Mouse (Mus musculus) neural tube, embryonic 15.5 days (tissue): ENCODE results near the gene Usp22. TPM values are rescaled to one million over a fixed set of nuclear protein-coding genes. Genes with fewer than 3 reads are reported as not detected.

ENCODE experiments used
- ATAC-seq: fragments of 200-750 bp; cut with Nextera tagmentation; 2 replicates; pipeline ENCODE4 v1.8.0; 2017; ENCODE audit warnings: mild to moderate bottlenecking, moderate TSS enrichment, moderate library complexity; ENCODE audit not compliant: low FRiP score
- H3K27ac ChIP-seq: fragments of 300-500 bp; sonication (generic); replicated peaks from 2 replicates; pipeline ENCODE4 v1.5.1; 2015; ENCODE audit warnings: mild to moderate bottlenecking, inconsistent platforms
- H3K27me3 ChIP-seq: fragments of 300-500 bp; sonication (generic); replicated peaks from 2 replicates; pipeline ENCODE4 v1.6.1; 2015; ENCODE audit warnings: inconsistent platforms
- H3K36me3 ChIP-seq: fragments of 300-500 bp; sonication (generic); 2 replicates; pipeline ENCODE4 v1.6.1; 2015; ENCODE audit warnings: inconsistent platforms
- H3K4me1 ChIP-seq: fragments of 300-500 bp; sonication (generic); 2 replicates; pipeline ENCODE4 v1.6.1; 2015; ENCODE audit warnings: inconsistent platforms
- H3K4me2 ChIP-seq: fragments of 300-500 bp; sonication (generic); 2 replicates; pipeline ENCODE4 v1.6.1; 2015; ENCODE audit warnings: inconsistent platforms, mild to moderate bottlenecking, moderate library complexity
- H3K4me3 ChIP-seq: fragments of 300-500 bp; sonication (generic); replicated peaks from 2 replicates; pipeline ENCODE4 v1.5.1; 2015; ENCODE audit warnings: mild to moderate bottlenecking, inconsistent platforms
- H3K9ac ChIP-seq: fragments of 300-500 bp; sonication (generic); replicated peaks from 2 replicates; pipeline ENCODE4 v1.6.1; 2015; ENCODE audit warnings: mild to moderate bottlenecking, inconsistent platforms
- H3K9me3 ChIP-seq: fragments of 300-500 bp; sonication (generic); replicated peaks from 2 replicates; pipeline ENCODE4 v1.6.1; 2016; ENCODE audit warnings: inconsistent platforms
- WGBS: fragments of 180-500 bp; shearing (Covaris S2); methylation state at CpG from one replicate; pipeline ENCODE4 v1.1.7; 2015; ENCODE audit warnings: mixed read lengths; 5-methylcytosine and 5-hydroxymethylcytosine counted together
- polyA plus RNA-seq: library from polyadenylated mRNA; unstranded; fragments of >200 nt; fragmentation: Nextera tagmentation; extraction: Ambion mirVana; gene quantifications from 2 replicates; pipeline ENCODE4 v1.2.1, GENCODE M21; 2015

Usp22 gene
- polyA plus RNA-seq, 1 experiment from 2014 or later: 358 TPM

GRCm38 (mm10) chr11:61159796-61160732, 14.8 kb downstream of the Usp22 start:
- Histone ChIP-seq H3K4me2 (no peak overlapping the region), H3K36me3 (peaks cover 99% of the 10 kb centered on the region), H3K27me3 (no peaks in the 10 kb centered on the region), H3K9me3 (no peaks in the 10 kb centered on the region), H3K4me3 (no peak overlapping the region), H3K27ac (no peak overlapping the region), H3K9ac (no peak overlapping the region), H3K4me1 (no peaks in the 10 kb centered on the region)
- WGBS: 66% methylated on average over 11 of the region's 11 CpGs
- no peak for ATAC-seq

GRCm38 (mm10) chr11:61158141-61158540, 16.7 kb downstream of the Usp22 start:
- H3K27ac ChIP-seq: 0 out of 2 replicates have a peak overlapping the region, but pooled peaks have one; percentile 28
- H3K4me3 ChIP-seq: no peak overlapping the region
- no peak for ATAC-seq
- no peaks in the 10 kb centered on the region for H3K27me3 ChIP-seq
- no peaks in the 10 kb centered on the region for H3K9me3 ChIP-seq
- peaks cover 99% of the 10 kb centered on the region for H3K36me3 ChIP-seq
- 67% methylated on average over 3 of the region's 3 CpGs for WGBS
- H3K9ac ChIP-seq: no peak overlapping the region
- no peak overlapping the region for H3K4me2 ChIP-seq
- H3K4me1 ChIP-seq: no peaks in the 10 kb centered on the region

GRCm38 (mm10) chr11:61155727-61156126, 19.1 kb downstream of the Usp22 start:
- H3K4me3 ChIP-seq: no peak overlapping the region
- H3K36me3 ChIP-seq: peaks cover 93% of the 10 kb centered on the region
- no peaks in the 10 kb centered on the region for H3K9me3 ChIP-seq
- 92% methylated on average over 2 of the region's 2 CpGs for WGBS
- H3K4me1 ChIP-seq: no peaks in the 10 kb centered on the region
- H3K27me3 ChIP-seq: no peaks in the 10 kb centered on the region
- H3K9ac ChIP-seq: no peak overlapping the region
- ATAC-seq: no peak
- H3K4me2 ChIP-seq: no peak overlapping the region
- H3K27ac ChIP-seq: no peak overlapping the region

- H3K36me3 ChIP-seq: peaks cover 41% of the 10 kb centered on the region
- peaks cover 15% of the 10 kb centered on the region; the same call in 1 of the 2 replicates for H3K27me3 ChIP-seq
- no peak overlapping the region for H3K27ac ChIP-seq
- no peaks in the 10 kb centered on the region for H3K9me3 ChIP-seq
- no peak overlapping the region for H3K4me2 ChIP-seq
- H3K9ac ChIP-seq: no peak overlapping the region
- 77% methylated on average over 6 of the region's 6 CpGs for WGBS
- peaks cover 15% of the 10 kb centered on the region for H3K4me1 ChIP-seq
- no peak for ATAC-seq
- no peak overlapping the region for H3K4me3 ChIP-seq
Observed at GRCm38 (mm10) chr11:61150233-61151001, 24.4 kb downstream of the Usp22 start.

GRCm38 (mm10) chr11:61147300-61147683, 27.6 kb downstream of the Usp22 start:
- H3K9ac ChIP-seq: peak overlapping the region; percentile 51
- 5% methylated on average over 31 of the region's 32 CpGs for WGBS
- peaks cover 15% of the 10 kb centered on the region for H3K4me1 ChIP-seq
- no peaks in the 10 kb centered on the region for H3K9me3 ChIP-seq
- H3K4me3 ChIP-seq: peak overlapping the region; percentile 43
- H3K36me3 ChIP-seq: peaks cover 10% of the 10 kb centered on the region
- ATAC-seq: peak; percentile 70
- no peak overlapping the region for H3K27ac ChIP-seq
- peak overlapping the region; percentile 82 for H3K4me2 ChIP-seq
- H3K27me3 ChIP-seq: peaks cover 15% of the 10 kb centered on the region; the same call in 1 of the 2 replicates

- peak overlapping the region; percentile 51 for H3K9ac ChIP-seq
- peaks cover 5% of the 10 kb centered on the region for H3K36me3 ChIP-seq
- peak; percentile 28; the same call in 1 of the 2 replicates for ATAC-seq
- peak overlapping the region; percentile 43 for H3K4me3 ChIP-seq
- peaks cover 15% of the 10 kb centered on the region for H3K4me1 ChIP-seq
- 18% methylated on average over 19 of the region's 20 CpGs for WGBS
- H3K4me2 ChIP-seq: peak overlapping the region; percentile 82
- no peaks in the 10 kb centered on the region for H3K9me3 ChIP-seq
- H3K27ac ChIP-seq: no peak overlapping the region
- peaks cover 15% of the 10 kb centered on the region; the same call in 1 of the 2 replicates for H3K27me3 ChIP-seq
Observed at GRCm38 (mm10) chr11:61146645-61147299, 28.1 kb downstream of the Usp22 start.

- WGBS: 57% methylated on average over 8 of the region's 8 CpGs
Observed at GRCm38 (mm10) chr11:61145551-61145950, 29.3 kb downstream of the Usp22 start.

GRCm38 (mm10) chr11:61143564-61144469, 31.0 kb downstream of the Usp22 start:
- no peak overlapping the region for H3K4me2 ChIP-seq
- peaks cover 15% of the 10 kb centered on the region; the same call in 1 of the 2 replicates for H3K27me3 ChIP-seq
- no peak overlapping the region for H3K9ac ChIP-seq
- WGBS: 72% methylated on average over 7 of the region's 7 CpGs
- H3K27ac ChIP-seq: no peak overlapping the region
- no peaks in the 10 kb centered on the region for H3K36me3 ChIP-seq
- H3K4me1 ChIP-seq: peaks cover 15% of the 10 kb centered on the region
- ATAC-seq: no peak
- no peak overlapping the region for H3K4me3 ChIP-seq
- H3K9me3 ChIP-seq: no peaks in the 10 kb centered on the region

More at GRCm38 (mm10) chr11:61145551-61145950, 29.3 kb downstream of the Usp22 start:
- Histone ChIP-seq H3K27ac (no peak overlapping the region), H3K4me3 (no peak overlapping the region), H3K27me3 (peaks cover 15% of the 10 kb centered on the region; the same call in 1 of the 2 replicates), H3K4me2 (no peak overlapping the region), H3K36me3 (no peaks in the 10 kb centered on the region), H3K9ac (no peak overlapping the region), H3K4me1 (peaks cover 15% of the 10 kb centered on the region), H3K9me3 (no peaks in the 10 kb centered on the region)
- ATAC-seq: no peak

GRCm38 (mm10) chr11:61142941-61143530, 31.8 kb downstream of the Usp22 start:
- no peaks in the 10 kb centered on the region for H3K9me3 ChIP-seq
- H3K9ac ChIP-seq: no peak overlapping the region
- H3K4me1 ChIP-seq: peaks cover 13% of the 10 kb centered on the region
- no peak overlapping the region for H3K4me2 ChIP-seq
- no peak overlapping the region for H3K4me3 ChIP-seq
- no peaks in the 10 kb centered on the region for H3K36me3 ChIP-seq
- H3K27ac ChIP-seq: no peak overlapping the region
- no peak for ATAC-seq
- WGBS: 73% methylated on average over 6 of the region's 6 CpGs
- peaks cover 8% of the 10 kb centered on the region; the same call in 1 of the 2 replicates for H3K27me3 ChIP-seq

GRCm38 (mm10) chr11:61142262-61142661, 32.6 kb downstream of the Usp22 start:
- Histone ChIP-seq H3K27me3 (0 out of 2 replicates have a peak, but pooled peaks cover 6% of the 10 kb centered on the region), H3K9ac (no peak overlapping the region), H3K4me2 (no peak overlapping the region), H3K9me3 (no peaks in the 10 kb centered on the region), H3K36me3 (no peaks in the 10 kb centered on the region), H3K27ac (no peak overlapping the region), H3K4me1 (peaks cover 5% of the 10 kb centered on the region), H3K4me3 (no peak overlapping the region)
- WGBS: 88% methylated on average over 3 of the region's 3 CpGs
- no peak for ATAC-seq
